Mouse (Mus musculus) frontal cortex, adult 2 months (tissue): ENCODE data around the gene Erh. TPM values are rescaled to one million over a fixed set of nuclear protein-coding genes. Genes with fewer than 3 reads are reported as not detected.

Experiments used
- DNase-seq, 2 experiments: peaks; one replicate each; pipeline ENCODE4 v3.0.0; 2022; ENCODE audit warnings: low spot score in 1 of 2; ENCODE audit errors: extremely low spot score in 1 of 2
- polyA plus RNA-seq: library from polyadenylated mRNA; depleted of rRNA; stranded (reverse); fragments of >200 nt; gene quantifications from 2 replicates; pipeline ENCODE4 v1.2.3, GENCODE M21; 2012; rRNA removed

Erh gene
- polyA plus RNA-seq, 1 experiment: 113 TPM

GRCm38 (mm10) chr12:80620501-80620900, 23.6 kb downstream of the Erh start:
- DNase-seq: no peak

GRCm38 (mm10) chr12:80615371-80616257, 28.5 kb downstream of the Erh start:
- no peak for DNase-seq

GRCm38 (mm10) chr12:80612113-80612791, 31.9 kb downstream of the Erh start:
- no peak for DNase-seq

GRCm38 (mm10) chr12:80609928-80610327, 34.2 kb downstream of the Erh start:
- DNase-seq: no peak

- DNase-seq: no peak
These were observed 35.6 kb downstream of the Erh start for GRCm38 (mm10) chr12:80608576-80608975.

GRCm38 (mm10) chr12:80604218-80604617, 39.9 kb downstream of the Erh start:
- peak in 1 of 2 experiments; percentile 43 for DNase-seq

- DNase-seq: peak in 1 of 2 experiments; percentile 24
These were observed 40.6 kb downstream of the Erh start for GRCm38 (mm10) chr12:80603566-80603965.

- no peak for DNase-seq
These were observed 41.7 kb downstream of the Erh start for GRCm38 (mm10) chr12:80602432-80602831.

- no peak for DNase-seq
These were observed 42.4 kb downstream of the Erh start for GRCm38 (mm10) chr12:80601597-80602269.

GRCm38 (mm10) chr12:80598756-80599155, 45.4 kb downstream of the Erh start:
- peak; percentile 41 to 52 for DNase-seq

GRCm38 (mm10) chr12:80598236-80598635, 45.9 kb downstream of the Erh start:
- DNase-seq: no peak

GRCm38 (mm10) chr12:80595968-80596367, 48.2 kb downstream of the Erh start:
- no peak for DNase-seq

- no peak for DNase-seq
These were observed 48.6 kb downstream of the Erh start for GRCm38 (mm10) chr12:80595566-80595965.

GRCm38 (mm10) chr12:80594781-80595180, 49.4 kb downstream of the Erh start:
- no peak for DNase-seq

GRCm38 (mm10) chr12:80594141-80594540, 50.0 kb downstream of the Erh start:
- DNase-seq: no peak

- DNase-seq: peak in 1 of 2 experiments; percentile 59
These were observed 59.2 kb downstream of the Erh start for GRCm38 (mm10) chr12:80584973-80585372.

Other genes starting within 250 kb of the Erh start
- 44.5 and 45.2 TPM in 2 replicates for gene Dcaf5, start 207.7 kb downstream of the Erh start, polyA plus RNA-seq
- gene Exd2, start 181.2 kb downstream of the Erh start, polyA plus RNA-seq: 107 and 129 TPM in 2 replicates
- gene Galnt16, start 126.1 kb downstream of the Erh start, polyA plus RNA-seq: 40.3 and 43.6 TPM in 2 replicates
- 26.8 and 29.1 TPM in 2 replicates for gene Slc39a9, start 458 bp downstream of the Erh start, polyA plus RNA-seq
- gene Plekhd1, start 48.2 kb upstream of the Erh start, polyA plus RNA-seq: 5.3 and 6.7 TPM in 2 replicates
- gene Ccdc177, start 116.3 kb upstream of the Erh start, polyA plus RNA-seq: 5.3 and 6.3 TPM in 2 replicates
- gene Susd6, start 146.2 kb upstream of the Erh start, polyA plus RNA-seq: 20.7 and 22.9 TPM in 2 replicates